In the genomic region with DNA sequence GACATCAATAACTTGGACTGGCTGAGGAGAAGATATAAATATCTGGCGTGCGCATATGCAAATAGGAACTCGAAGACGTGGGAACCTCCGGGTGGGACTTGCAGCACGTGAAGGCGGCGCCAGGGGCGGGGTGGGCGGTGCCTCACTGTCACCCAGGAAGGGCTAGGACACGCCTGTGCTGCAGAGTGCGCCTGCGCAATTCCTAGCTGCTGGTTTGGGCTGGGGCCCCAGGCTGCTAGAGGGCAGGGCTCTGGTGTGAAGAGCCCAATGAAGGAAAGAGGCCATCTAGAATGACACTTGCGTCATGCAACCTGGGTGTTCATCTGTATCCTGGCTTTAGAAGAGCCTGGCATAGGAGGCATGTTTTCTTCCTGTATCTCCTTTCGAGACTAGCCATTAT, we compare ENCODE assay signal across 8 mouse cellular contexts.
DNase-seq lines count a peak whose midpoint lies in the region; ATAC-seq and TF ChIP-seq lines count a peak whose summit lies in the region.

No protein-coding gene starts in this region.

- no peaks in the 10 kb centered on the region for H3K27me3 ChIP-seq in forebrain, embryonic 14.5 days (replicated peaks; ENCODE audit: control insufficient read depth, insufficient read depth, low read length)
- H3K27me3 ChIP-seq in heart, embryonic 16.5 days (ENCODE audit: control insufficient read depth, insufficient read depth, low read length), result no peaks in the 10 kb centered on the region
- H3K27me3 ChIP-seq in liver, embryonic 11.5 days (replicated peaks; ENCODE audit: control insufficient read depth, insufficient read depth, low read length), result no peaks in the 10 kb centered on the region
- no peaks in the 10 kb centered on the region for H3K27me3 ChIP-seq in stomach, postnatal 0 days (ENCODE audit: control insufficient read depth, insufficient read depth, low read length)

- WGBS in forebrain, embryonic 14.5 days, result 16% methylated on average over 15 of the region's 15 CpGs
- 14% methylated on average over 15 of the region's 15 CpGs for WGBS in heart, embryonic 16.5 days
- 10% methylated on average over 15 of the region's 15 CpGs for WGBS in liver, embryonic 11.5 days
- 5% methylated on average over 15 of the region's 15 CpGs for WGBS in stomach, postnatal 0 days

- H3K36me3 ChIP-seq in forebrain, embryonic 14.5 days (ENCODE audit: control insufficient read depth, insufficient read depth, low read length), result no peaks in the 10 kb centered on the region
- no peaks in the 10 kb centered on the region for H3K36me3 ChIP-seq in heart, embryonic 16.5 days (ENCODE audit: control insufficient read depth, insufficient read depth)
- no peaks in the 10 kb centered on the region for H3K36me3 ChIP-seq in liver, embryonic 11.5 days (ENCODE audit: control insufficient read depth, insufficient read depth, low read length)
- H3K36me3 ChIP-seq in stomach, postnatal 0 days (ENCODE audit: control insufficient read depth, insufficient read depth, low read length), result no peaks in the 10 kb centered on the region

- H3K4me3 ChIP-seq in forebrain, embryonic 14.5 days (ENCODE audit: low read depth, low read length), result peak overlapping the region; percentile 7; the same call in 1 of the 2 replicates
- H3K4me3 ChIP-seq in heart, embryonic 16.5 days (ENCODE audit: low read length), result peak overlapping the region; percentile 38
- no peak overlapping the region; the same call in 1 of the 2 replicates for H3K4me3 ChIP-seq in liver, embryonic 11.5 days (ENCODE audit: low read depth, low read length)
- peak overlapping the region; percentile 8 for H3K4me3 ChIP-seq in stomach, postnatal 0 days (ENCODE audit: low read depth, low read length)

- TF ChIP-seq CTCF in stomach, postnatal 0 days (IDR thresholded peaks at IDR 0.05; ENCODE audit: low read depth), result no peak; the same call in 1 of the 2 replicates

- no peak overlapping the region; the same call in 1 of the 2 replicates for H3K27ac ChIP-seq in forebrain, embryonic 14.5 days (ENCODE audit: low read depth, low read length)
- no peak overlapping the region for H3K27ac ChIP-seq in heart, embryonic 16.5 days (ENCODE audit: low read length)
- H3K27ac ChIP-seq in liver, embryonic 11.5 days (ENCODE audit: low read depth, low read length), result no peak overlapping the region
- H3K27ac ChIP-seq in stomach, postnatal 0 days (replicated peaks), result peak overlapping the region; percentile 49; the same call in 1 of the 2 replicates

- ATAC-seq in cerebellum, adult (ENCODE audit: insufficient number of reproducible peaks, low FRiP score, low TSS enrichment), result peak; percentile 93
- peak; percentile 85 for ATAC-seq in forebrain, embryonic 14.5 days
- ATAC-seq in heart, embryonic 16.5 days (replicated peaks; ENCODE audit: extremely low read depth, insufficient read depth, low FRiP score), result peak; percentile 92
- ATAC-seq in liver, embryonic 11.5 days (replicated peaks; ENCODE audit: low FRiP score), result peak; percentile 96
- ATAC-seq in stomach, postnatal 0 days (ENCODE audit: low FRiP score, low TSS enrichment), result peak; percentile 93

- DNase-seq in B cell, adult 2 months, result peak; percentile 32 to 43
- peak; percentile 93 for DNase-seq in forebrain, embryonic 14.5 days (ENCODE audit: low spot score)
- DNase-seq in kidney, postnatal 25 days, result peak; percentile 92 to 94
- peak; percentile 80 for DNase-seq in liver, embryonic 11.5 days (ENCODE audit: low spot score)
- DNase-seq in neural tube, embryonic 10.5 days (ENCODE audit: extremely low spot score, low spot score), result peak; percentile 87
- peak; percentile 94 for DNase-seq in stomach, postnatal 0 days (ENCODE audit: low spot score)

- peak overlapping the region; percentile 41 for H3K4me2 ChIP-seq in forebrain, embryonic 14.5 days (ENCODE audit: low read length)
- peak overlapping the region; percentile 56 for H3K4me2 ChIP-seq in heart, embryonic 16.5 days (ENCODE audit: low read depth, low read length)
- peak overlapping the region; percentile 55 for H3K4me2 ChIP-seq in liver, embryonic 11.5 days
- H3K4me2 ChIP-seq in stomach, postnatal 0 days (replicated peaks; ENCODE audit: low read depth), result peak overlapping the region; percentile 45

- H3K9ac ChIP-seq in forebrain, embryonic 14.5 days (ENCODE audit: low read length), result 0 out of 2 replicates have a peak overlapping the region, but pooled peaks have one; percentile 13
- no peak overlapping the region for H3K9ac ChIP-seq in heart, embryonic 16.5 days (ENCODE audit: low read length)
- no peak overlapping the region for H3K9ac ChIP-seq in liver, embryonic 11.5 days (ENCODE audit: low read depth, low read length)
- H3K9ac ChIP-seq in stomach, postnatal 0 days (ENCODE audit: low read length), result no peak overlapping the region

- peaks cover 8% of the 10 kb centered on the region for H3K4me1 ChIP-seq in forebrain, embryonic 14.5 days (ENCODE audit: control insufficient read depth, insufficient read depth, low read length)
- H3K4me1 ChIP-seq in heart, embryonic 16.5 days (ENCODE audit: control insufficient read depth, insufficient read depth, low read length), result peaks cover 4% of the 10 kb centered on the region
- H3K4me1 ChIP-seq in liver, embryonic 11.5 days (replicated peaks; ENCODE audit: control insufficient read depth, insufficient read depth, low read length), result peaks cover 4% of the 10 kb centered on the region; the same call in 1 of the 2 replicates
- no peaks in the 10 kb centered on the region; the same call in 1 of the 2 replicates for H3K4me1 ChIP-seq in stomach, postnatal 0 days (replicated peaks; ENCODE audit: control insufficient read depth, insufficient read depth)

- no peaks in the 10 kb centered on the region for H3K9me3 ChIP-seq in forebrain, embryonic 14.5 days (replicated peaks; ENCODE audit: control insufficient read depth, low read length)
- no peaks in the 10 kb centered on the region for H3K9me3 ChIP-seq in heart, embryonic 16.5 days (replicated peaks; ENCODE audit: control insufficient read depth, low read length)
- H3K9me3 ChIP-seq in liver, embryonic 11.5 days (ENCODE audit: control insufficient read depth, low read length), result no peaks in the 10 kb centered on the region
- no peaks in the 10 kb centered on the region for H3K9me3 ChIP-seq in stomach, postnatal 0 days (ENCODE audit: control insufficient read depth, low read length)

- TF ChIP-seq EP300 in stomach, postnatal 0 days (optimal IDR thresholded peaks at IDR 0.05), result no peak

Comparison
In these comparisons a context has a peak if more than half of its experiments do, and no peak if none do; other contexts are left out.
1. DNase-seq: peak in every context shown above with its lines; median percentile 94 in stomach, postnatal 0 days; 93 in forebrain, embryonic 14.5 days; 93 in kidney, postnatal 25 days; 87 in neural tube, embryonic 10.5 days; 80 in liver, embryonic 11.5 days; 38 in B cell, adult 2 months.